Mouse (Mus musculus): ENCODE measurements around the gene Foxp1. TPM values are rescaled to one million over a fixed set of nuclear protein-coding genes. Genes with fewer than 3 reads are reported as not detected.

Gene Foxp1
- total RNA-seq, 2 experiments from 2014 or later, result 69.8 to 75.1 TPM

DNA sequence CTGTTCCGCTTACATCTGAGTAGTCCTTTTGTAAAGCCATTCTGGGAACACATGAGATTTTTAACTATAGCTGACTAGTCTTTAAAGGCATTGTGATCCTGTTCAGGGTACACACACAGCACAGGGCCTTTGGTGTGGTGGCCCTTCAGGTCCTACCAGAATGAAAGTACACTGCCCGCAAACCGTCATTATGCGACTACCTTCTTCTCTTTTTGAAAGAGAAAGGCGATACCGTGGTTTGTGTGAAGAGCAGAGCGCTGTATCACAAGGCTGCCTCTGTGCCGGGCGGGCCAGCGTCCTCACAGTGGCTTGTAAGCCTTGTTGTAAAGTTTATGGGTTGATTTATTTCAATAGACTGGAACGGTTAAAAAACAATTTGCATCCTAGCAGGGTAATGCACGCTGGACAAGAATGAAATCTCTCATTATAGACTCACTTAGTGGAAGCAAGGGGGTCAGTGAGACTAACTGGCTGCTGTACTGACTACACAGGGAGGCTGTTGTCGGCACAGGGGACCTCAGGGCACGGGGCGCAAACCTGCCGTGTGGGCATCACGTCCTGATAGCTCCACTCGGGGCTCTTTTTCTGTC is 589.3 kb downstream of the Foxp1 start:
- DNase-seq (ENCODE audit: low spot score in 2 of 2), result no peak

DNA sequence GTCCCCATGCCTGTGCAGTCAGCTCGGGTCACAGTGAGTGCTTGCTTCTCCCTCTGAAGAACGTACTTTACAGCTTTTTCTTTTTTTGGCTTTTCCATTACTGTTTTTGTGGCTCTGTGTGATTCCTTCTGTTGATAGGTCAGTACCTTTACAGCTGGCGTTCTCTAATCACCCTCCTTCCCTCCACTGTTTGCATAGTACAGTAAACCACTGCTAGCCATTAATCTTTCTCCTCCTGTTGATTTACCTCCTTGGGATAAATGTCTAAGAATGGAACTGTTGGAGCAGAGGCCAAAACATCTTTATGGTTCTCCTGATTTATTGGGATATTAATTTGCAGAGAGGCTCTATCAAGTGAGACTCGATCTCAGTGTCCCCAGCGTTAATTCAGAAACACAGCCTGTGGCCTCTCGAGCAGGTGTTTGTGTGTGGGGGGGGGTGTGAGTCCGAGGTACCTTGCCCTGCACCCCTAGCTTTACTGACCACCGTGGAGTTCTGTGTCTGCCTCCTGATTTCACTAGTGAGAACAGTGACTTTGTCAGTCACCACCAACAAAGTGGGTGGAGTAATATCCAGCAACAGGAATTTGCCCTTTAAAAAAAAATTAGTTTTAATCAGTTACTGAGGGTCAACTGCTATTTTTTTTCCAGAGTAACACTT is 590.5 kb downstream of the Foxp1 start:
- DNase-seq (ENCODE audit: low spot score in 2 of 2), result no peak

DNA sequence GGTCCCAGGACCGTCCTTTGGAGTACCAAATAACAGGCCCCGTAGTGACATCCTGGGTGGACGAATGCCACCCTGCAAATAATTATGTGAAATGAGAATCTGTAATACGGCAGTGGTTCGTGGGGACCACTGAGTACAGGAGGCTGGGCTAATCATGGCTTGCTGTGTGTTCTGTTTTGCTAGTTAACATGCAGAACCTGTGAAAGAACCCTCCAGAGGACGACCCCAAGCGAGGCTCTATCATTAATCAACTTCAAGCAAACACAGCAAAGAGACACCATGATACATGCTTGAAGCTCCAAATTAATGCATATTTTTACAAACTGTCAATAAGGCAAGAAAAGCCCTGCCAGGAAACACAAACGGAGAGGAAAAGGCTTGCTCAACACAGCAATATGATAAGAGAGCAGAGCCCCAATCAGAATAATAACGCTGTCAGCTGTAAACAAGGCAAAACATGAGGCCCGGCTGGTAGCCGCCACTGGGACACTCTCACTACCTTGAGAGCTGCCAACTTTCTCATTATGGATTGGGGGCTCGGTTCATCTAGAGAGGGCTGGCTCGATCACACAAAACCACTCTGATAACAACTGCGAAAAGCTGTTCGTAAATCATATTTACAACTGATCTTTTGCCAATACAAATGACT is 591.7 kb downstream of the Foxp1 start:
- no peak for DNase-seq (ENCODE audit: low spot score in 2 of 2)

DNA sequence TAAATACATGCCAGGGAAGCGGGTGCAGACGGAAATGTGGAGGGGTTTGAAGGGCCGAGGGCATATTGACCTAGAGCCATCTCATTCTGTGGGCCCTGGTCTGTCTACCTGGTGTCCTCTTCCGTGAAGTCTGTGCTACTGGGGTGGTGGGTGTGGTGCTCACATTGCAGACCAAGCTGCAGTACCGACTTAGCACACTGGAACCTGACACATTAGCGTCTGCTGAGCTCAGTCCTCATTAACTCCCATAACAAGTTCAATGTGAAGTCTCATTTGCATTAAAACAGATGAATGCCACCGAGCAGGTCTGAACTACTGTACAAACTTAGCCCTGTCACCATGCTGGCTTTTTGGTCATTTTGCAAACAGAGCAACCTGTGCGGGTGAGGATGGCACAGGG is 594.2 kb downstream of the Foxp1 start:
- DNase-seq (ENCODE audit: low spot score in 2 of 2), result no peak

DNA sequence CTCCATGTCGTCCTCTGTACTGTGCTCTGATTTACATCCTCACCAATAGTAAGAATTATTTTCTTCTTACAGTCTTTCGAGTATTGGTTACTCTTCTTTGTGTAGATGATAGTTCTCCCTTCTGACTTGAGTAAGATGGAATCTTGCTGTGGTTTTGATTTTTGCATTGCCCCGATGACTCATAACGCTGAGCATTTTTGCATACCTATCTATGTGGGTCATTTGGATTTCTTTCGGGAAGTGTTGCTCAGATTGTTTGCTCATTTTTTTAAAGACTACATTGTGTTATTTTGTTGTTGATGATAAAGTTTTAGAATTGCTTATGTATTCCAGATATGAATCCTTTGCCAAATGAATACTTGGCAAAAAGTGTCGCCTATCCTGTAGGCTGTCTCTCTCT is 621.3 kb downstream of the Foxp1 start:
- DNase-seq (ENCODE audit: low spot score in 2 of 2), result no peak

DNA sequence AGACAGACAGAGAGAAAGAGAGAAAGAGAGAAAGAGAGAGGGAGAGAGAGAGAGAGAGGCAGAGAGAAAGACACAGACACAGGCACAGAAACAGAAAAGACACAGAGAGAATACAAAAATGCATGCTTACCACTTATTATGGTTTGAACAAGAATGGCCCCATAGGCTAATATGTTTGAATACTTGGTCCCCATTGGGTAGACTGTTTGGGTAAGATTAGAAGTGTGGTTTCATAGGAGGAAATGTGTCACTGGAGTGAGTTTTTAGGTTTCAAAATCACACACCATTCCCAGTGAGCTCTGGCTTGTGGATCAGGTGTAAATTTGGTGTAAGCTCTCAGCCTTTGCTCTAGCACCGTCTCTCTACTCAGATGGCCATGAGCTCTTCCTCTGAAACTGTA is 644.3 kb downstream of the Foxp1 start:
- DNase-seq (ENCODE audit: low spot score in 2 of 2), result no peak

DNA sequence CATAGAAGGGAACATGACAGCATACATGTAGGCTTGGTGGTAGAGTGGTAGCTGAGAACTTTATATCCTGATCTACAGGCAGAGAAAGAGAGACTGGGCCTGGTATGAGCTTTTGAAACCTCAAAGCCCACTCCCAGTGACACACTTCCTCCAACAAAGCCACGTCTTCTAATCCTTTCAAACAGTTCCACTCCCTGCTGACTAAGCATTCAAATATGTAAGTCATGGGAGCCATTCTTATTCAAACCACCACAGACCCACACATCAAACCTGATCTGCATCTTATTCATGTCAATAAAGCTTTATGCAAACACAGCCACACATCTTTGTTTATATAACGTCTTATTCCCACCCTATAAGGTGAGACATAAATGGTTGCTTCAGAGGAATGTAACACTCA is 646.1 kb downstream of the Foxp1 start:
- DNase-seq (ENCODE audit: low spot score in 2 of 2), result no peak

Small RNAs within 50 kb of the gene (microRNA-seq; reads per million reads assigned to microRNA genes)
- gene Gm22328, result not detected
- not detected for gene Gm49348

Other genes starting within 250 kb of the Foxp1 start
- gene Eif4e3, start 144.1 kb upstream of the Foxp1 start, total RNA-seq (2021), result 10 to 100 TPM; 13.6 to 15.4 TPM
- 1 to 10 TPM; 6.2 to 6.8 TPM for gene Gm20696, start 144.1 kb upstream of the Foxp1 start, total RNA-seq (2021)
- 1 to 10 TPM; 7.2 to 7.3 TPM for gene Gpr27, start 170.0 kb upstream of the Foxp1 start, total RNA-seq (2021)
- under 1 TPM in 1 of 2 experiments, not detected in 1; 0.25 TPM for gene Prok2, start 203.7 kb upstream of the Foxp1 start, total RNA-seq (2021)

Data from adrenal gland, postnatal 4 days (tissue).